Mouse (Mus musculus) lung, postnatal 0 days (tissue): Measurements from ENCODE around the gene Sap30bp. TPM values are rescaled to one million over a fixed set of nuclear protein-coding genes. Genes with fewer than 3 reads are reported as not detected.

ENCODE experiments used
- ATAC-seq: fragments of 200-750 bp; cut with Nextera tagmentation; 2 replicates; pipeline ENCODE4 v1.8.0; 2017; ENCODE audit warnings: moderate library complexity
- DNase-seq: peaks from one replicate; pipeline ENCODE4 v3.0.0-alpha.2; 2016; ENCODE audit warnings: low spot score
- H3K27ac ChIP-seq: fragments of 300-500 bp; sonication (generic); 2 replicates; pipeline ENCODE4 v1.5.1; 2014; ENCODE audit warnings: antibody characterized with exemption, mild to moderate bottlenecking, low read length, mixed read lengths
- H3K27me3 ChIP-seq: fragments of 300-500 bp; sonication (generic); replicated peaks from 2 replicates; pipeline ENCODE4 v1.6.1; 2014; ENCODE audit warnings: low read length, mixed read lengths; ENCODE audit not compliant: insufficient read depth
- H3K36me3 ChIP-seq: fragments of 300-500 bp; sonication (generic); 2 replicates; pipeline ENCODE4 v1.6.1; 2014; ENCODE audit warnings: low read length, mixed read lengths; ENCODE audit not compliant: insufficient read depth
- H3K4me1 ChIP-seq: fragments of 300-500 bp; sonication (generic); 2 replicates; pipeline ENCODE4 v1.6.1; 2014; ENCODE audit warnings: antibody characterized with exemption, low read depth, low read length, mixed read lengths; ENCODE audit not compliant: insufficient read depth
- H3K4me2 ChIP-seq: fragments of 300-500 bp; sonication (generic); replicated peaks from 2 replicates; pipeline ENCODE4 v1.6.1; 2014; ENCODE audit warnings: low read depth, mild to moderate bottlenecking, low read length, moderate library complexity, mixed read lengths
- H3K4me3 ChIP-seq: fragments of 300-500 bp; sonication (generic); 2 replicates; pipeline ENCODE4 v1.5.1; 2014; ENCODE audit warnings: low read depth, low read length
- H3K9ac ChIP-seq: fragments of 300-500 bp; sonication (generic); replicated peaks from 2 replicates; pipeline ENCODE4 v1.6.1; 2014; ENCODE audit warnings: low read depth, mild to moderate bottlenecking
- H3K9me3 ChIP-seq: fragments of 300-500 bp; sonication (generic); 2 replicates; pipeline ENCODE4 v1.6.1; 2016; ENCODE audit warnings: low read length, mixed read lengths
- CTCF ChIP-seq: IDR thresholded peaks from 2 replicates; pipeline ENCODE4 v1.5.1; 2016; ENCODE audit warnings: antibody characterized with exemption, mild to moderate bottlenecking
- EP300 ChIP-seq: IDR thresholded peaks from 2 replicates; pipeline ENCODE4 v1.6.1; 2016; ENCODE audit warnings: antibody characterized with exemption, mild to moderate bottlenecking, control low read depth
- WGBS: fragments of 180-500 bp; shearing (Covaris S2); extraction: QIAGEN DNeasy Blood & Tissue Kit; methylation state at CpG from one replicate; pipeline ENCODE4 v1.1.7; 2014; 5-methylcytosine and 5-hydroxymethylcytosine counted together
- polyA plus RNA-seq: library from polyadenylated mRNA; unstranded; fragments of >200 nt; fragmentation: Nextera tagmentation; extraction: Ambion mirVana; gene quantifications from 2 replicates; pipeline ENCODE4 v1.2.1, GENCODE M21; 2015

The Sap30bp gene
- polyA plus RNA-seq, 1 experiment from 2014 or later: 22.8 TPM

DNA sequence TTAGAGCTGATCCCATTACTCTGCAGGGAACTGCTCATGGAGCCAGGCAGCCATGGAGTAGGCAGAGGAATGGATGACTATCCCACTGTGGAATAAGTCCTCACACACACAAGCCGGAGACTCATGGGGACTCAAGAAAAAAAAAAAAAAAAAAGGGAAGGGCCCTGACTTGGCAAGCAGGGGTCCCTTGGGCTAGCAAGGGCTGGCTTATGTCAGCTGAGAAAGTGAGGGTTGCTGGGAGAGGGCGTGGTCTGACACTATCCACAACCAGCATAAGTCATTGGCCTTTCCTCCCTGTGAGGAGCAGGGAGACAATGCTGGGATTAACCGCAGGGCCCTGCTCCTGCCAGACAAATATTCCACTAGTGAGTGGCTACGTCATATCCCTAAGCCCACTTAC, 16.5 kb upstream of the Sap30bp start:
- Histone ChIP-seq H3K27me3 (no peaks in the 10 kb centered on the region), H3K4me1 (no peaks in the 10 kb centered on the region), H3K4me3 (no peak overlapping the region), H3K4me2 (no peak overlapping the region), H3K9ac (no peak overlapping the region), H3K36me3 (no peaks in the 10 kb centered on the region), H3K9me3 (no peaks in the 10 kb centered on the region), H3K27ac (no peak overlapping the region)
- ATAC-seq: no peak
- TF ChIP-seq CTCF (no peak), EP300 (no peak)
- DNase-seq: no peak
- WGBS: 91% methylated on average over 4 of the region's 4 CpGs

DNA sequence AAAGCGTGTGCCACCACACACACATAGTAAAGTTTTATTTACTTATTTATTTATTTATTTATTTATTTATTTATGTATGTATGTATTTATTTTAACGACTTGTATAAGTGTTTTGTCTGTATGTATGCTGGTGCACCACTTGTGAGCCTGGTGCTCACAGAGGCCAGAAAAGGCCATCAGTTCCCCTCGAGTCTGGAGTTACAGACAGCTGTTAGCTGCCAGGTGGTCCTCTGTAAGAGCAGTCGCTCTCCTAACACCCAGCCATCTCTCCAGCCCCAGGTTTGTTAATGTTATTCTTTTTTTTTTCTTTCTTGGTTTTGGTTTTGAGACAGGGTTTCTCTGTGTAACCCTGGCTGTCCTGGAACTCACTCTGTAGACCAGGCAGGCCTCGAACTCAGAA, 14.4 kb upstream of the Sap30bp start:
- no peak for DNase-seq
- Histone ChIP-seq H3K4me3 (no peak overlapping the region), H3K9ac (no peak overlapping the region), H3K4me2 (no peak overlapping the region), H3K27me3 (no peaks in the 10 kb centered on the region), H3K27ac (no peak overlapping the region), H3K4me1 (no peaks in the 10 kb centered on the region), H3K36me3 (no peaks in the 10 kb centered on the region), H3K9me3 (no peaks in the 10 kb centered on the region)
- WGBS: 86% methylated on average over 5 of the region's 5 CpGs
- TF ChIP-seq CTCF (no peak), EP300 (no peak)
- ATAC-seq: no peak

DNA sequence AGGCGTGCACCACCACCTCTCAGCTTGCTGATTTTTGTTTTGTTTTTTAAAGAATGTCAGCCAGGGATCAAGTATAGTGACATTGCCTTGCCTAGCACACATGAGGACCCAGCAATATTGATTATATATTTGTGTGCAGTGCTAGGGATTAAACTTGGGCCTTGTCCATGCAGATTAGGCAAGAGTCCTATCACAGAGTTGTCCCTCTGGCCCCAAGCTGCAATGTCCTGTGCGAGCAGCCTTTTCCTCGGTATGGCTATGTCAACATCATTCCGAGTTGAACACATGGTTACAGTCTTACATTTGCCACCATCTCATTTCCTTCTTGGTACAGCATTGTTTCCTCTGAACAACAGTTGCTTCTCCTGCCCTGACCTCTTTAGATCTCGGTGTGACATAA, 14.0 kb upstream of the Sap30bp start:
- ATAC-seq (no peak), DNase-seq (no peak)
- no peaks in the 10 kb centered on the region for H3K9me3 ChIP-seq
- no peak overlapping the region for H3K9ac ChIP-seq
- no peaks in the 10 kb centered on the region for H3K27me3 ChIP-seq
- no peak for TF ChIP-seq CTCF
- TF ChIP-seq EP300: no peak
- no peak overlapping the region for H3K4me3 ChIP-seq
- no peaks in the 10 kb centered on the region for H3K4me1 ChIP-seq
- H3K27ac ChIP-seq: no peak overlapping the region
- H3K36me3 ChIP-seq: no peaks in the 10 kb centered on the region
- no peak overlapping the region for H3K4me2 ChIP-seq
- WGBS: 85% methylated on average over 5 of the region's 5 CpGs

DNA sequence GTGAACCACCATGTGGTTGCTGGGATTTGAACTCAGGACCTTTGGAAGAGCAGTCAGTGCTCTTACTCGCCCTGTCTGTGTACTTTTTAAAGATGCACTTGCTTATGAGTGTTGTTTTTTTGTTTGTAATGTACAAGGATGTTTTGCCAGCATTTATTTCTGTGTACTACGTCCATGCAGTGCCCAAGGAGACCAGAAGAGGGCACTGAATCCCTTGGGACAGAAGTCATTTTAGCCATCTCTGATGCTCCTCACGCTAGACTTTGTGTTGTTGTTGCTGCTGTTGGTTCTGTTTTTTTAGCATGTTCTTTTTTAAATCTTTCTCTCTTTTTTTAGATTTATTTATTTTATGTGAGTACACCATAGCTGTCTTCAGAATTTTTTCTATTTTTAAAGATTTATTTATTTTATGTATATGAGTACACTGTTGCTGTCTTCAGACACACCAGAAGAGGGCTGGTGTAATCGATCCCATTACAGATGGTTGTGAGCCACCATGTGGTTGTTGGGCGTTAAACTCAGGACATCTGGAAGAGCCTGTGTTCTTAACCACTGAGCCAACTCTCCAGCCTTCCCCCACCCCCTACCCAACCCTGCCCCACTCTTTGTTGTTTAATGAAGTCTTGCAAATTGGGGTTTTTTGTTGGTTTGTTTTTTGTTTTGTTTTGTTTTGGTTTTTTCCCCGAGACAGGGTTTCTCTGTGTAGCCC, 12.8 kb upstream of the Sap30bp start:
- no peak overlapping the region for H3K4me2 ChIP-seq
- H3K4me3 ChIP-seq: no peak overlapping the region
- WGBS: 40% methylated on average over 6 of the region's 6 CpGs
- no peak overlapping the region for H3K27ac ChIP-seq
- ATAC-seq (no peak), DNase-seq (peak; percentile 74)
- no peak overlapping the region for H3K9ac ChIP-seq
- H3K36me3 ChIP-seq: 0 out of 2 replicates have a peak, but pooled peaks cover 2% of the 10 kb centered on the region
- TF ChIP-seq CTCF (peak; percentile 81), EP300 (no peak)
- no peaks in the 10 kb centered on the region for H3K4me1 ChIP-seq
- no peaks in the 10 kb centered on the region for H3K27me3 ChIP-seq
- H3K9me3 ChIP-seq: no peaks in the 10 kb centered on the region

DNA sequence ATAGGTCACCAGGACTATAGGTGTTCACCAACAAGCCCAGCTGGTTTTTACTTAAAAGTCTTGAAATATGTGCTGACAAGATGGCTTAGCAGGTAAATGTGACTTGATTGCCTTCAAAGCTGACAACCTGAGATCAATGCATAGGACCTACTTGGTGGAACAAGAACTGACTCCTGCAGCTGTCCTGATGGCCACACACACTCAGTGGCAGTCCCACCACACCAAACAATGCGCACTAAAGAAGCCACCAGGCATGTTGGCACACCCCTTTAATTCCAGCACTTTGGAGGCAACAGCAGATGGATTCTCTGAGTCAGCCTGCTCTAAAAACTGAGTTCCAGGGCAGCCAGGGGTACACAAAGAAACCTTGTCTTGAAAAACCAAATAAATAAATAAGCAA, 11.1 kb upstream of the Sap30bp start:
- WGBS: 100% methylated on average over 1 of the region's 1 CpGs
- Histone ChIP-seq H3K27ac (no peak overlapping the region), H3K4me3 (no peak overlapping the region), H3K4me2 (no peak overlapping the region), H3K4me1 (no peaks in the 10 kb centered on the region), H3K9me3 (no peaks in the 10 kb centered on the region), H3K36me3 (0 out of 2 replicates have a peak, but pooled peaks cover 5% of the 10 kb centered on the region), H3K9ac (no peak overlapping the region), H3K27me3 (no peaks in the 10 kb centered on the region)
- TF ChIP-seq EP300 (no peak), CTCF (no peak)
- DNase-seq (no peak), ATAC-seq (no peak)

DNA sequence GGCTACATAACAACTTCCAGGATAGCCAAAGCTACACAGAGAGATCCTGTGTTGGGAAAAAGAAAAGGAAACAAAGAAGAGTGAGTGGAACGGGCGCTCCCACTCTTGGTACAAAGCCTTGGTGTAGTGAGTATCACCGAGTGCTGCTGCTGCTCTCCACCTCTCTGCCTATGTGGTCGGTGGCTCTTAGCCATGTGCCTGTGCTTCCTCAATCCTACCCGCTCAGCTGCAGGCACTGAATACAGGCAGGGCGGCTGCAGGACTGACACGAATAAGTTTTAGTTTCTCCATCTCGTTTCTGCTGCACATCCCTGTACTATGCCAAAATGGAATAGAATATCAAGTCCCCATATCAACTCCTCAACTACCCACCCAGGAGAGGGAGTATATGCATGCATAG, 4.1 kb upstream of the Sap30bp start:
- H3K9me3 ChIP-seq: no peaks in the 10 kb centered on the region
- H3K4me3 ChIP-seq: no peak overlapping the region
- H3K4me2 ChIP-seq: no peak overlapping the region
- H3K27me3 ChIP-seq: no peaks in the 10 kb centered on the region
- no peak for ATAC-seq
- WGBS: 88% methylated on average over 8 of the region's 8 CpGs
- H3K9ac ChIP-seq: no peak overlapping the region
- 0 out of 2 replicates have a peak, but pooled peaks cover 11% of the 10 kb centered on the region for H3K36me3 ChIP-seq
- no peak for DNase-seq
- TF ChIP-seq CTCF (no peak), EP300 (no peak)
- H3K27ac ChIP-seq: no peak overlapping the region
- peaks cover 4% of the 10 kb centered on the region; the same call in 1 of the 2 replicates for H3K4me1 ChIP-seq

DNA sequence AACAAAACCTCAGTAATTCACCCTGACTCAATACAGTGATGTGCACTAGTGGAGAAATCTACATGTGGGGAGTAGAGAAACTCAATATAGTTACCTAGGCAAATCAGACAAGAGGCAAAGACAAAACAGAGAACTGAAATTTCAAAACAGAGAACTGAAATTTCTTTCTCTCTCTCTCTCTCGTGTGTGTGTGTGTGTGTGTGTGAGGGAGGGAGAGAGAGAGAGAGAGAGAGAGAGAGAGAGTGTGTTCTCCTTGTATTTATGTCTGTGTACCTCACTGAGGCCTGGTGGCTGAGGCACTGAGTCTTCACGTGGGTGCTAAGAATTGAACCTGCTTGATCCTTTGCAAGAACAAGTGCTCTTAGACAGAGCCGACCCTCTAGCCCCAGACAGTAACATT, 3.3 kb upstream of the Sap30bp start:
- no peak for DNase-seq
- Histone ChIP-seq H3K36me3 (0 out of 2 replicates have a peak, but pooled peaks cover 11% of the 10 kb centered on the region), H3K27me3 (no peaks in the 10 kb centered on the region), H3K4me1 (peaks cover 7% of the 10 kb centered on the region; the same call in 1 of the 2 replicates), H3K27ac (no peak overlapping the region), H3K4me3 (no peak overlapping the region), H3K9ac (no peak overlapping the region), H3K4me2 (no peak overlapping the region), H3K9me3 (no peaks in the 10 kb centered on the region)
- 83% methylated on average over 2 of the region's 3 CpGs for WGBS
- no peak for ATAC-seq
- TF ChIP-seq EP300 (no peak), CTCF (no peak)
